Mouse (Mus musculus) limb, embryonic 14.5 days (tissue): ENCODE results near the gene Deup1. TPM values are rescaled to one million over a fixed set of nuclear protein-coding genes. Genes with fewer than 3 reads are reported as not detected.

ENCODE experiments used
- ATAC-seq: fragments of 200-750 bp; cut with Nextera tagmentation; 2 replicates; pipeline ENCODE4 v1.8.0; 2017; ENCODE audit warnings: low read depth, moderate number of reproducible peaks, moderate TSS enrichment; ENCODE audit not compliant: low FRiP score
- DNase-seq: peaks from one replicate; pipeline ENCODE4 v3.0.0-alpha.2; 2015; ENCODE audit warnings: low spot score
- H3K27ac ChIP-seq: fragments of 300-500 bp; sonication (generic); replicated peaks from 2 replicates; pipeline ENCODE4 v1.5.1; 2014; ENCODE audit warnings: low read depth, mild to moderate bottlenecking, low read length, moderate library complexity, mixed read lengths
- H3K27me3 ChIP-seq: fragments of 300-500 bp; sonication (generic); 2 replicates; pipeline ENCODE4 v1.6.1; 2014; ENCODE audit warnings: low read length, mixed read lengths; ENCODE audit not compliant: control insufficient read depth, insufficient read depth
- H3K36me3 ChIP-seq: fragments of 300-500 bp; sonication (generic); 2 replicates; pipeline ENCODE4 v1.6.1; 2014; ENCODE audit warnings: mild to moderate bottlenecking, low read length, moderate library complexity, mixed read lengths; ENCODE audit not compliant: control insufficient read depth, insufficient read depth
- H3K4me1 ChIP-seq: fragments of 300-500 bp; sonication (generic); 2 replicates; pipeline ENCODE4 v1.6.1; 2014; ENCODE audit warnings: antibody characterized with exemption, low read length, mixed read lengths; ENCODE audit not compliant: control insufficient read depth, insufficient read depth
- H3K4me2 ChIP-seq: fragments of 300-500 bp; sonication (generic); replicated peaks from 2 replicates; pipeline ENCODE4 v1.6.1; 2014; ENCODE audit warnings: low read depth, mild to moderate bottlenecking, low read length, moderate library complexity; ENCODE audit not compliant: severe bottlenecking
- H3K4me3 ChIP-seq: fragments of 300-500 bp; sonication (generic); replicated peaks from 2 replicates; pipeline ENCODE4 v1.5.1; 2014; ENCODE audit warnings: low read length
- H3K9ac ChIP-seq: fragments of 300-500 bp; sonication (generic); 2 replicates; pipeline ENCODE4 v1.6.1; 2014; ENCODE audit warnings: mild to moderate bottlenecking, low read depth, low read length, moderate library complexity; ENCODE audit not compliant: severe bottlenecking
- H3K9me3 ChIP-seq: fragments of 300-500 bp; sonication (generic); 2 replicates; pipeline ENCODE4 v1.6.1; 2016; ENCODE audit warnings: low read length; ENCODE audit not compliant: control insufficient read depth
- POLR2A ChIP-seq: fragments of 200-500 bp; IDR thresholded peaks from 2 replicates; pipeline ENCODE4 v1.8.0; 2012; ENCODE audit warnings: inconsistent platforms, mild to moderate bottlenecking, moderate library complexity, borderline replicate concordance; ENCODE audit not compliant: insufficient read depth, insufficient read length; ENCODE audit errors: extremely low read depth
- WGBS: fragments of 180-500 bp; shearing (Covaris S2); extraction: QIAGEN DNeasy Blood & Tissue Kit; methylation state at CpG from one replicate; pipeline ENCODE4 v1.1.7; 2014; 5-methylcytosine and 5-hydroxymethylcytosine counted together
- polyA plus RNA-seq, 2 experiments: library from polyadenylated mRNA; depleted of rRNA in 1 of 2; stranded (reverse) in 1 of 2; unstranded in 1 of 2; fragments of >200 nt; fragmentation: Nextera tagmentation in 1 of 2; extraction: Ambion mirVana in 1 of 2; gene quantifications; 2 replicates each; pipeline versions ENCODE4 v1.2.1 to v1.2.3; 2012 to 2014

The Deup1 gene
- polyA plus RNA-seq, 2 experiments, result 0.10 TPM; not detected in 1

DNA sequence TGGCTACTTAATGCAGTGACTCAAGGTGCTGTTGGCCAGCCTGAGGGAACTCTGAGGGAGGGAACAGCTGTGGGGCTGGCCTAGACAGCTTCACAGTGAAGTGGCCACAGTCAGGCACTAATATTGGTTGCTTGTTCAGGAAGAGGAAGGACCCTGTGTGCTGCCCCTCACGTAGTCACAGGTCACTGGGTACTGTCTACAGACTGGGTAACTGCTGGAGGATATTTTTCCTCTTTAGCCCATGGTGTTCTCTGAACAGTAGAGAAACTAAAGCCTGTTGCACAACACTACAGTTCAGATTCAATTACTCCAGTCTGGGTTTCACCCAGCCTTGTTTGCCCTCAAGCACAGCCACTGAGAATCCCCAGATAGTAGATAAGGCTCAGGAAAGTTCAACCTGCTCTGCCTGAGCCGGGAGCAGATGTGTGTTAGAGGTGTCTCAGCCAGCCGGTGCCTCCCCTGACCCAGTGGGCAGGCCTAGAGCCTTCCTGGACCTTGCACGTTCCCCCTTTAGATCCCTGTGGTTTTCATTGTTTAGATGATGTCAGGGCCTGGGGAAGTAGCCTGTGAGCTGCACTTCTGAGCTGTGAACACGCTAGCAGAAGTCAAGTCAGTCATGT lies 85.9 kb downstream of the Deup1 start:
- ATAC-seq, result no peak
- no peak overlapping the region for H3K27ac ChIP-seq
- TF ChIP-seq POLR2A, result no peak
- 76% methylated on average over 5 of the region's 5 CpGs for whole genome bisulfite sequencing
- H3K4me1 ChIP-seq, result no peaks in the 10 kb centered on the region
- no peak overlapping the region for H3K4me3 ChIP-seq
- no peak overlapping the region for H3K4me2 ChIP-seq
- no peaks in the 10 kb centered on the region for H3K27me3 ChIP-seq
- no peaks in the 10 kb centered on the region for H3K9me3 ChIP-seq
- H3K9ac ChIP-seq, result no peak overlapping the region
- H3K36me3 ChIP-seq, result peaks cover 6% of the 10 kb centered on the region
- no peak for DNase-seq

DNA sequence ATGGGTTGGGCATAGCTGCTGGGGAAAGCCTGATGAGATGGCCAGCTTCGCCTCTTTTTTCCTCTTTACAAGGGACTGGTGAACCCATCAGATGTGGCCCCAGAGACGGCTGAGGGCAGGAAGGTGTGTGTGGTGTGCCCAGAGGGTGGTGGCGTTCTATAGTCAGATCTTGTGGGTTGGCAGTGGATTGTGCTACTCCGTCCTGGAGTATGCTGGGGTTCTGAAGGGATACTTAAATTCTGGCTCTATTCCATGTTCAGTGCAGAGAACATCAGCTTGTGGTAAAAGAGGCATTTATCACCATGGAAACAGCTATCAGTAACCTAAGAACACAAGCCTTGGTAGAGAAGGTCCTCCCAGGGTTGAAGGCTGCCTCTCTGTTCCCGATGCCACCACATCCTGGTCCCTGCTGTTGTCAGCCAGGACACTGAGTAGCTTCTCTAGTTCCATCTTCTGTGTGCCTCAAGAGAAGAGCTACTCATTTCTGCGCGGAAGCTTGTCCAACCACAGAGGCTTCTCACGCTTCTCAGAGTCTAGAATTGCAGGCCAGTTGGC lies 88.7 kb downstream of the Deup1 start:
- Histone ChIP-seq H3K9me3 (no peaks in the 10 kb centered on the region), H3K4me2 (no peak overlapping the region)
- 87% methylated on average over 8 of the region's 8 CpGs for WGBS

DNA sequence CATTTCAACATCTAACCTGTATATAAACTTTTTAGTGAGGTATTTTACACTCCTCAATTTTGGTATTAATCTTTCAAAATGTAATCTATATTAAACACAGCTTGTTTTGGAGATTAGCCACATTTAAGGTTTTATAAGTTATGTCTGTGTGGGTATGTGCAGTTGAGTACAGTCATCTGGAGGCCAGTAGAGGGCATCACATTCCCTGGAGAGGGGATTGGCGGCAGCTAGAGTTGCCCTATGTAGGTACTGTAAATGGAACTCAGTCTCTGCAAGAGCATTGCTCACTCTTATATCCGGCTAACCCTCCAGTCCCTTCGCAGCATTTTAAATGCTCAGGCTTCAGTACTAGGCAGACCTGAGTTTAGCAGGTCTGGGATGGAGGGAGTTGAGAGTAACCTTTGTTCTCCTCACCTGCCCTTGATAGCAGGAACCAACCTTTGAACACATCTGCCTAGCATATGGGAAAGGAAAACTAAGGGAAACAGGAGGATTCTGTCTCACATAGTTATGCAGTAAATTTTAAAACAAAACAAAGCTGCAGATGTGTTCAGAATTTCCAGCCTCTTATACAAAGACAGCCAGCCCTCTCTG lies 90.2 kb downstream of the Deup1 start:
- Histone ChIP-seq H3K27ac (no peak overlapping the region), H3K9me3 (no peaks in the 10 kb centered on the region), H3K4me3 (no peak overlapping the region), H3K4me1 (peaks cover 2% of the 10 kb centered on the region; the same call in 1 of the 2 replicates), H3K27me3 (no peaks in the 10 kb centered on the region), H3K9ac (no peak overlapping the region), H3K36me3 (no peaks in the 10 kb centered on the region; the same call in 1 of the 2 replicates), H3K4me2 (no peak overlapping the region)
- WGBS, result 75% methylated on average over 3 of the region's 3 CpGs
- no peak for DNase-seq
- ATAC-seq, result no peak
- no peak for TF ChIP-seq POLR2A

More for the DNA sequence above, 88.7 kb downstream of the Deup1 start:
- H3K36me3 ChIP-seq, result no peaks in the 10 kb centered on the region; the same call in 1 of the 2 replicates
- DNase-seq (no peak), ATAC-seq (no peak)
- no peak overlapping the region for H3K27ac ChIP-seq
- TF ChIP-seq POLR2A, result no peak
- no peak overlapping the region for H3K4me3 ChIP-seq
- H3K9ac ChIP-seq, result no peak overlapping the region
- H3K27me3 ChIP-seq, result no peaks in the 10 kb centered on the region
- H3K4me1 ChIP-seq, result peaks cover 2% of the 10 kb centered on the region; the same call in 1 of the 2 replicates

DNA sequence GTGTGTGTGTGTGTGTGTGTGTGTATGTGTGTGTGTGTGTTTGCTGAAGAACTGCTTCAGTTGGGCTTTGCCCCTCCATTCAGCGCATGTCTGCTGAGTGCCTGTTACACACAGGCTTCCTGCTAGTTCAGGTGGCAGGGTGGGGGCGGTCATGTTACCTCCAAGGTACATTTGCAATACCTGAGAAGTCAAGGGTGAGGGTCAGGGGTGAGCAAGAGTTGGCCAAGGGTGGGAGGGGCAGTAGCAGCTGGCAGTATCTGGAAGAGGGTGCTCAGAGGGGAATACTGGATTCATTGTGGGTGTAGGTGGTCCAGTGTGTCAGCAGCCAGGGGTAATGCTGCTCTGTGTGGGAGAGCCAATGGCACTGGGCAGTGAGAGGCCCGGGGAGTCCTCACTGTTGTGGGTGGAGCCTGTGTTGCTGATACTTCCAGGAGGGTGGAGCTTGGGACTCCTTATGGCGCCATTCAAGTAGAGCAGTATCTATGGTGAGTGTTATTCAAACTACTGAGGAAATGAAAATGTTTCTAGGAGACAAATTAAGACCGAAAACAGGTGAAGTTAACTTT lies 90.8 kb downstream of the Deup1 start:
- Histone ChIP-seq H3K9ac (no peak overlapping the region), H3K36me3 (no peaks in the 10 kb centered on the region; the same call in 1 of the 2 replicates), H3K4me3 (no peak overlapping the region), H3K9me3 (no peaks in the 10 kb centered on the region), H3K4me2 (no peak overlapping the region), H3K4me1 (peaks cover 2% of the 10 kb centered on the region; the same call in 1 of the 2 replicates), H3K27me3 (no peaks in the 10 kb centered on the region), H3K27ac (no peak overlapping the region)
- DNase-seq (no peak), ATAC-seq (no peak)
- WGBS, result 87% methylated on average over 5 of the region's 5 CpGs
- no peak for TF ChIP-seq POLR2A

DNA sequence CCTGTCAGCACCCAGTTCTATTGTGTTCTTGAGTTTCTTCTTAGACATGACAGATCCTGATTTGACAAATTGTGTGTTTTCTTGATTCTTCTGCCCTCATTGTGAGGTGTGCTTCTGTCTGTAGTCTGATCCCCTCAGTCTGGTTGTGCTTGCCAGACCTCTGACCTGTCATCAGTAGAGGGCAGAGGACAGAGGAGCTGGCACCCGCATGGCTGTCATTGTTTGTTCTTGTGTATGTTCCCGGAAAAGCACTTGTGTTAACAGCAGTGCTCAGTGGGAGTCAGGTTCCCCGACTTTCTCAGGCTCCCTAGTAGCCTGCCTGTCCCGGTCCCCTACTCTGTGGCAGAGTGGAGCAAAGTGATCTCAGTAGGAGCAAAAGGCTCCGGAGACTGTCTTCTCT lies 92.3 kb downstream of the Deup1 start:
- H3K36me3 ChIP-seq, result no peaks in the 10 kb centered on the region; the same call in 1 of the 2 replicates
- no peak overlapping the region for H3K27ac ChIP-seq
- DNase-seq, result no peak
- H3K9ac ChIP-seq, result no peak overlapping the region
- H3K9me3 ChIP-seq, result no peaks in the 10 kb centered on the region
- WGBS, result 46% methylated on average over 5 of the region's 5 CpGs
- no peak overlapping the region for H3K4me2 ChIP-seq
- H3K4me1 ChIP-seq, result peaks cover 2% of the 10 kb centered on the region; the same call in 1 of the 2 replicates
- H3K27me3 ChIP-seq, result no peaks in the 10 kb centered on the region
- no peak for TF ChIP-seq POLR2A
- no peak overlapping the region for H3K4me3 ChIP-seq
- no peak for ATAC-seq
